Mouse (Mus musculus): ENCODE measurements at regions not wholly inside any gene's neighbourhood (a gene's known extent, or its start where the extent isn't known, plus 50 kb on each side); places are given as distances from the start of the nearest gene placed in this dataset.
"Not testable (repeated sequence)": the region's sequence is repeated elsewhere in the genome, so short reads cannot be mapped to it uniquely, and the experiment has no call there.

DNA sequence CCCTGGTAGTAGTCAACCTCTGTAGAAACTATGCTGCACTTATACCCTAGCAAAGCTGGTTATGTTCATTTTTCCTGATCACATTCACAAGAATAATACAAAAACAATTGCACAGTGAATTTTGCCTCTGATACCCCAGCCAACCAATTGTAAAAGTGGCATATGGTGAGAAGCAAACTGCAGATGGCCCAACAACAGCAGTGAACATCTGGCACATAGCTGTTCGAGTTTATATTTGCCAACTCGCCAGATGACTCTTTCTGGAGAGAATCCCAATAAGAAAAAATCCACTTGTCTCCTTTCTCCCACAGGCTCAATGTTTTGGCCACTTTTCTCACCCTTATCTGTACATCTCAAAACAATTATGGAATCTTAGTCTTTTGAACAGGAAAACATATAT, 196.5 kb upstream of the Grik2 start:
- H3K27me3 ChIP-seq (ENCODE audit: control insufficient read depth, insufficient read depth, low read length), result no peaks in the 10 kb centered on the region

DNA sequence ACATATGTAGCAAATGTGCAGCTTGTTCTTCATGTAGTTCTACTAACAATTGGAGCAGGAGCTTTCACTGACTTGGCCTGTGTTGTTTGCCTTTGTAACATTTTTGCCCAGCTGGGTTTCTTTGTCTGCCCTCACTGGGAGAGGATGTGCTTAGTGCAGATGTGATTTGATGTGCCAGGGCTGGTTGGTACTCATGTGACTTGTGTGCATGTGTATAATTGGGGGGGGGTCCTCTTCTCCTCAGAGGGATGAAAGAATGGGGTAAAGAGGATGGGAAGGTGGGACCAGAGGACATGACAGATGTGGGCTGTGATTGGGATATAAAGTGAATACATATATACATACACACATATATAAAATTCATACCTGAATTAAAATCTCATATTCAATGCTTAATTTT, 163.9 kb upstream of the Grik2 start:
- Histone ChIP-seq H3K9me3 (ENCODE audit: control insufficient read depth, low read length) (no peaks in the 10 kb centered on the region), H3K4me2 (ENCODE audit: low read depth, severe bottlenecking) (no peak overlapping the region), H3K4me1 (ENCODE audit: control insufficient read depth, insufficient read depth, low read length) (no peaks in the 10 kb centered on the region), H3K27me3 (ENCODE audit: control insufficient read depth, insufficient read depth, low read length) (no peaks in the 10 kb centered on the region), H3K9ac (ENCODE audit: low read length) (no peak overlapping the region), H3K36me3 (ENCODE audit: control insufficient read depth, insufficient read depth, low read length) (no peaks in the 10 kb centered on the region), H3K4me3 (ENCODE audit: low read depth, low read length) (no peak overlapping the region), H3K27ac (replicated peaks; ENCODE audit: low read depth, low read length) (no peak overlapping the region)
- DNase-seq (ENCODE audit: low spot score), result no peak
- ATAC-seq (ENCODE audit: insufficient number of reproducible peaks, low FRiP score, low TSS enrichment, low read depth), result no peak

More for the DNA sequence above, 196.5 kb upstream of the Grik2 start:
- Histone ChIP-seq H3K4me3 (ENCODE audit: low read depth, low read length) (no peak overlapping the region), H3K4me2 (ENCODE audit: low read depth, severe bottlenecking) (no peak overlapping the region), H3K4me1 (ENCODE audit: control insufficient read depth, insufficient read depth, low read length) (no peaks in the 10 kb centered on the region), H3K27ac (replicated peaks; ENCODE audit: low read depth, low read length) (no peak overlapping the region), H3K9me3 (ENCODE audit: control insufficient read depth, low read length) (no peaks in the 10 kb centered on the region), H3K9ac (ENCODE audit: low read length) (no peak overlapping the region), H3K36me3 (ENCODE audit: control insufficient read depth, insufficient read depth, low read length) (no peaks in the 10 kb centered on the region)
- 75% methylated on average over 2 of the region's 2 CpGs for WGBS
- ATAC-seq (ENCODE audit: insufficient number of reproducible peaks, low FRiP score, low TSS enrichment, low read depth) (no peak), DNase-seq (ENCODE audit: low spot score) (no peak)

DNA sequence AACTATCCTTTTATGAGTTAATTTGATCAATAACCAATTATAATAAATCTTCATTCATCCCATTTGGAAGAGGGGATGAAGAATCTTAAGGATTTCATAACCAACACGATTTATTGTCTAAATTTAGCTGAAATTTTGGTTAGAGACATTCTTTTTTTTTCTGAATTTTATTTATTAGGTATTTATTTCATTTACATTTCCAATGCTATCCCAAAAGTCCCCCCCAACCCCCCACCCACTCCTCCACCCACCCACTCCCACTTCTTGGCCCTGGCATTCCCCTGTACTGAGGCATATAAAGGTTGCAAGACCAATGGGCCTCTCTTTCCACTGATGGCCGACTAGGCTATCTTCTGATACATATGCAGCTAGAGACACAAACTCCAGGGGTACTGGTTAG, 148.7 kb upstream of the Grik2 start:
- peak; percentile 84 for ATAC-seq (ENCODE audit: insufficient number of reproducible peaks, low FRiP score, low TSS enrichment, low read depth)
- WGBS, result 76% methylated on average over 2 of the region's 2 CpGs
- not testable (repeated sequence) for DNase-seq (ENCODE audit: low spot score); H3K27me3 ChIP-seq (ENCODE audit: control insufficient read depth, insufficient read depth, low read length); H3K4me3 ChIP-seq (ENCODE audit: low read depth, low read length); H3K4me2 ChIP-seq (ENCODE audit: low read depth, severe bottlenecking); H3K27ac ChIP-seq (replicated peaks; ENCODE audit: low read depth, low read length); H3K36me3 ChIP-seq (ENCODE audit: control insufficient read depth, insufficient read depth, low read length); H3K9me3 ChIP-seq (ENCODE audit: control insufficient read depth, low read length); H3K4me1 ChIP-seq (ENCODE audit: control insufficient read depth, insufficient read depth, low read length); H3K9ac ChIP-seq (ENCODE audit: low read length)

DNA sequence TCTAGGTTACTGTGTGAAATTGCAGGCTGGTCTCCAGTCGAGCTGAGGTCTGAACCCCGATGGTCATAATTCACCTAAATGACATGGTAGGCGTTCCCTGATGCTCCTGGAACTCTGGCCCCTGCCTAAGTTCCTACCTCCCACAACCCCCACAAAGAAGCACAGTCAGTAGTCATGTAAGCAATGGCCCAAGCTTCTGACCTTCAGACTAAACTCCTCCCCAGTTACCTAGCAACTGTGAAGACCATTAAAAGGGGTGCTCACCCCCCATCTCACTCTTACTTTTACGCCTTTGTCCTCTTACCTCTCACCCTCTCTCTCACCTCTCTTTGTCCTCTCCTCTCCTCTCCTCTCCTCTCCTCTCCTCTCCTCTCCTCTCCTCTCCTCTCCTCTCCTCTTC, 120.6 kb upstream of the Grik2 start:
- not testable (repeated sequence) for H3K27ac ChIP-seq (replicated peaks; ENCODE audit: low read depth, low read length); H3K9me3 ChIP-seq (ENCODE audit: control insufficient read depth, low read length); ATAC-seq (ENCODE audit: insufficient number of reproducible peaks, low FRiP score, low TSS enrichment, low read depth); H3K9ac ChIP-seq (ENCODE audit: low read length); DNase-seq (ENCODE audit: low spot score); H3K27me3 ChIP-seq (ENCODE audit: control insufficient read depth, insufficient read depth, low read length); H3K4me3 ChIP-seq (ENCODE audit: low read depth, low read length); H3K4me2 ChIP-seq (ENCODE audit: low read depth, severe bottlenecking); H3K4me1 ChIP-seq (ENCODE audit: control insufficient read depth, insufficient read depth, low read length); H3K36me3 ChIP-seq (ENCODE audit: control insufficient read depth, insufficient read depth, low read length)
- WGBS, result 74% methylated on average over 4 of the region's 4 CpGs

DNA sequence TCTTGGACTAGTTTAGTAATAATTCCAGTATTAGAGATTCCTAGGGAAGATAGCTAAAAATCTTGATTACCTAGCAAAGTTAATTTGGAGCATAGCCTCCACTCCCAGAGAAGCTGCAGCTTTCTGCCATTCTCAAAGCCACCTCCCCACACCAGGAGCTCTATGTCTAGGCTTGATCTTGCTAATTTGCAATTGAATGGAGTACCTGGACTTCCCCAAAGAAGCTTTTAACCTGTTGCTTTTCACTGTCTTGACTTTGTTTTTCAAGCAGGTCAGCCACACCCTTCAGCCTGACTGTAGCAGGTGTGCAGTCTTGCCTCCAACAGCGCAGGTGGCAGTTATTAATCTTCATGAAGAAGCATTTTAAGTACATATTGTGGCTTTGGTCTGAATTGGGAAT, 119.6 kb upstream of the Grik2 start:
- H3K36me3 ChIP-seq (ENCODE audit: control insufficient read depth, insufficient read depth, low read length); H3K27ac ChIP-seq (replicated peaks; ENCODE audit: low read depth, low read length); H3K4me2 ChIP-seq (ENCODE audit: low read depth, severe bottlenecking); H3K4me1 ChIP-seq (ENCODE audit: control insufficient read depth, insufficient read depth, low read length); H3K4me3 ChIP-seq (ENCODE audit: low read depth, low read length); H3K9ac ChIP-seq (ENCODE audit: low read length); ATAC-seq (ENCODE audit: insufficient number of reproducible peaks, low FRiP score, low TSS enrichment, low read depth); H3K27me3 ChIP-seq (ENCODE audit: control insufficient read depth, insufficient read depth, low read length); DNase-seq (ENCODE audit: low spot score); H3K9me3 ChIP-seq (ENCODE audit: control insufficient read depth, low read length): not testable (repeated sequence)
- 79% methylated on average over 1 of the region's 1 CpGs for WGBS

DNA sequence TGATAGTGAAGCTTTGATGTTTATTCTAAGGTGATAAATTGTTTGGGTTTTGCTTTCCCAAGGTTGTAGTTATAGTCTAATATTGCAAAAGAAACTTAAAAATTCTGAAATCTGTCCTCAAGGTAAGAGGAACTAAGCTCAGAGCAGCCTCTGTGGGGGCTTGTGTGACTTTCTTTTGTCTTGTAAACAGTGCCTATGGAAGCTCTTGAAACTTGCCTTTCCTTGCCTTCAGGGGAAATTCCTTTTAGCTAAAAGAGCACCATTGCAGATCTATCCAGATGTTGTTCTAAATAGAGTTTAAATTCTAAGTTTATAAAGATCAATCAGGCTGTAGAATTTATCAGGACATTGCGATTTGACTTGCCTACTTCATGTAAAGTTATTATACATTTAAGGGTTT, 116.1 kb upstream of the Grik2 start:
- not testable (repeated sequence) for DNase-seq (ENCODE audit: low spot score); ATAC-seq (ENCODE audit: insufficient number of reproducible peaks, low FRiP score, low TSS enrichment, low read depth); H3K4me2 ChIP-seq (ENCODE audit: low read depth, severe bottlenecking); H3K9ac ChIP-seq (ENCODE audit: low read length); H3K27ac ChIP-seq (replicated peaks; ENCODE audit: low read depth, low read length); H3K9me3 ChIP-seq (ENCODE audit: control insufficient read depth, low read length); H3K4me3 ChIP-seq (ENCODE audit: low read depth, low read length); H3K36me3 ChIP-seq (ENCODE audit: control insufficient read depth, insufficient read depth, low read length); H3K4me1 ChIP-seq (ENCODE audit: control insufficient read depth, insufficient read depth, low read length); H3K27me3 ChIP-seq (ENCODE audit: control insufficient read depth, insufficient read depth, low read length)
- WGBS, result 84% methylated on average over 1 of the region's 1 CpGs

DNA sequence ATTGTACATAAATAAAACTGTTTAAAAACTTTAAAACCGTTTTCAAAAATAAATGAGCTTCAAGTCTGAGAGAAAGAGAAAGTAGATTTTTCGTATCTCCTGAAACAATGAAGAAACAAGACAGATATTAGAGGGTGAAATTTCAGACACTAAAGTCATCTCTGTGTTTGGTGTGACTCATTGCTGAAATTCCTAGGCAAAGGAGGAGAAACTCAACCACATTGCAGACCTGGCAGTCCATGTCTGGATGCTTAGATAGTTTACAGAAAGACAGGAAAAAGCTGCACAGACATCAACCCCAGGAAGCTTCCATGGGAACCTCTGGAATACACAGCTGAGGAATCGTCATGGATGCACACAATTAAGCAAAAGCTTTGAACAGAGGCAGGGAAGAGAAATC, 106.9 kb upstream of the Grik2 start:
- no peak for ATAC-seq (ENCODE audit: insufficient number of reproducible peaks, low FRiP score, low TSS enrichment, low read depth)
- Histone ChIP-seq H3K27ac (replicated peaks; ENCODE audit: low read depth, low read length) (no peak overlapping the region), H3K36me3 (ENCODE audit: control insufficient read depth, insufficient read depth, low read length) (no peaks in the 10 kb centered on the region), H3K4me2 (ENCODE audit: low read depth, severe bottlenecking) (no peak overlapping the region), H3K27me3 (ENCODE audit: control insufficient read depth, insufficient read depth, low read length) (no peaks in the 10 kb centered on the region), H3K9me3 (ENCODE audit: control insufficient read depth, low read length) (no peaks in the 10 kb centered on the region), H3K4me3 (ENCODE audit: low read depth, low read length) (no peak overlapping the region), H3K4me1 (ENCODE audit: control insufficient read depth, insufficient read depth, low read length) (no peaks in the 10 kb centered on the region), H3K9ac (ENCODE audit: low read length) (no peak overlapping the region)
- no peak for DNase-seq (ENCODE audit: low spot score)
- 78% methylated on average over 3 of the region's 3 CpGs for WGBS

DNA sequence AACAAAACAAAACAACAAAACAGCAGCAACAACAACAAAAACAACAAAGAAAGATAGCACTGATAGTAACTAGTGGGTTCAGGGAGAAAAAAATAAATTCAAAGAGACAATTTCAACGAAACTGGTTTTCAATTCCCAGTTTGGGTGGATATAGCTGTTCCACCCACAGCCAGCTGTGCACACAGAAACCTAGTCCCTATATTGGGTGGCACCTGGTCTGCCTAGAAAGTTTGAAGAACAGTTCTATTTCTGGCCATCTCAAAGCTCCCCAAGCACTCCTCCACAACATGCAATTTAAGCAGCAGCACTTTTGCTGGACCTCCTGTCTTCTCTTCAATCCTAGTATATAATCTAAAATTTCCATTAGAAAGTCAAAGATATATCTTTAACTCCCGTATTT, 95.5 kb upstream of the Grik2 start:
- Histone ChIP-seq H3K36me3 (ENCODE audit: control insufficient read depth, insufficient read depth, low read length) (no peaks in the 10 kb centered on the region), H3K9ac (ENCODE audit: low read length) (no peak overlapping the region), H3K27ac (replicated peaks; ENCODE audit: low read depth, low read length) (no peak overlapping the region), H3K9me3 (ENCODE audit: control insufficient read depth, low read length) (no peaks in the 10 kb centered on the region), H3K4me3 (ENCODE audit: low read depth, low read length) (no peak overlapping the region), H3K4me1 (ENCODE audit: control insufficient read depth, insufficient read depth, low read length) (no peaks in the 10 kb centered on the region), H3K27me3 (ENCODE audit: control insufficient read depth, insufficient read depth, low read length) (no peaks in the 10 kb centered on the region), H3K4me2 (ENCODE audit: low read depth, severe bottlenecking) (no peak overlapping the region)
- 77% methylated on average over 2 of the region's 2 CpGs for WGBS
- no peak for ATAC-seq (ENCODE audit: insufficient number of reproducible peaks, low FRiP score, low TSS enrichment, low read depth)
- no peak for DNase-seq (ENCODE audit: low spot score)

DNA sequence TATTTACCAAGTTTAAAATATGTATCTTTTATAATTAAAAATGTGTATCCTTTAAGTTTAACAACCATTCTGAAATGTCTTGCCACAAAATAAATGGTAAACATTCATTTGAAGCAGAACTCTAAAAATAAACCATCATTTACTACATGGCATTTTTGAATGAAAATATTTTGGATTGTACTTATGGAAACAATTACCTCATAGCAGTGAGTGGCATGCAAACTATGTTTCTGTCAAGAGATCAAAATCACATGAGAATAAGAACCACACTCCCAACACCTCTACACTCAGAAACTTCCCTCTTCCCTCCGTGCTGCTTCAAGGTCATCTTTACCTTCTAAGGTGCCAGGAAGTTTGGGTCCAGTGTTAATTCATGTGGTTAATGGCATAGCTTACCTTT, 94.9 kb upstream of the Grik2 start:
- H3K4me2 ChIP-seq (ENCODE audit: low read depth, severe bottlenecking), result no peak overlapping the region
- H3K4me1 ChIP-seq (ENCODE audit: control insufficient read depth, insufficient read depth, low read length), result no peaks in the 10 kb centered on the region
- no peaks in the 10 kb centered on the region for H3K36me3 ChIP-seq (ENCODE audit: control insufficient read depth, insufficient read depth, low read length)
- H3K27me3 ChIP-seq (ENCODE audit: control insufficient read depth, insufficient read depth, low read length), result no peaks in the 10 kb centered on the region
- 76% methylated on average over 1 of the region's 1 CpGs for WGBS
- H3K27ac ChIP-seq (replicated peaks; ENCODE audit: low read depth, low read length), result no peak overlapping the region
- no peak overlapping the region for H3K4me3 ChIP-seq (ENCODE audit: low read depth, low read length)
- no peak for DNase-seq (ENCODE audit: low spot score)
- no peak overlapping the region for H3K9ac ChIP-seq (ENCODE audit: low read length)
- H3K9me3 ChIP-seq (ENCODE audit: control insufficient read depth, low read length), result no peaks in the 10 kb centered on the region
- ATAC-seq (ENCODE audit: insufficient number of reproducible peaks, low FRiP score, low TSS enrichment, low read depth), result no peak
